Mouse (Mus musculus) cerebellum, postnatal 36 days (tissue): ENCODE results near the gene Pkmyt1.
"Not testable (repeated sequence)": the region's sequence is repeated elsewhere in the genome, so short reads cannot be mapped to it uniquely, and the experiment has no call there.

ENCODE experiments used
- DNase-seq, 2 experiments: peaks; one replicate each; pipeline ENCODE4 v3.0.0; 2021 to 2022; ENCODE audit warnings: mixed read lengths in 2 of 2

Gene Pkmyt1

GRCm38 (mm10) chr17:23748631-23749391 is 22.7 kb downstream of the Pkmyt1 start:
- peak; percentile 64 to 80 for DNase-seq

GRCm38 (mm10) chr17:23749400-23750191 is 23.5 kb downstream of the Pkmyt1 start:
- no peak for DNase-seq

- DNase-seq = no peak
Observed at GRCm38 (mm10) chr17:23755689-23756088, 29.6 kb downstream of the Pkmyt1 start.

DNA sequence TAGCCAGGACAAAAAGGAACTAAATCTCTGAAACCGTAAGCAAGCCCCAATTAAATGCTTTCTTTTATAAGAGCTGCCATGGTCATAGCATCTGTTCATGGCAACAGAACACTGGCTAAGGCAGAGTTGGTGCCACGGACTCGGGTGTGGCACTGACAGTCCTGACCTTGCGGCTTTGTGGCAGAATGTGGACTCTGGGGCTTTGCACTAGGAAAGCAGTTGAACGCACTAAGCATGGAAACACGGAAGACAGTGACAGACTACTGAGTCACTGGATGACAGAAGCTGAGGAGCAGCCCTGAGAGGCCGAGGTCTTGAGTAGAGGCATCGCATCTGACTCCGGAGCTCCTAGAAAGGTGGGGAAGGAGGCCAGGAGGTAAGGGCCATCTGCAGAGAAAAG is 31.4 kb downstream of the Pkmyt1 start:
- no peak for DNase-seq

DNA sequence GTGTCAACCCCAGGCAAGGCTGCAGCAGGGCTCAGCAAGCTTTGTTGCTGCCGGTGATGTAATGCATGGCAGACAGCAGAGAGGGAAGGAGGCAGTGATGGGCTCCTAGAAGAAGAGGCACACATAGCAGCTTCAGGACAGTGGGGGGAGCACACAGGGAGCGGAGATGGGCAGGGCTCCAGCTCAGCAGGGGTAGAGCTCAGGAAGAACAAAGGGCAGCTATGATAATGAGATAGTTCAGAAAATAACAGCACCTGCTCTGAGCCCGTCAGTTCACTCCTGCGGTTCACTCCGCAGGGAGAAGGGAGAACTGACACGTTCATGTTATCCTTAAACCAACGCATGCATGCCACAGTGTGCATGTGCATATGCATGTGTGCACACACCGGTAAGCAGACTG is 32.7 kb downstream of the Pkmyt1 start:
- peak; percentile 45 to 53 for DNase-seq

GRCm38 (mm10) chr17:23760231-23760630 is 34.1 kb downstream of the Pkmyt1 start:
- DNase-seq = no peak

GRCm38 (mm10) chr17:23761155-23761554 is 35.0 kb downstream of the Pkmyt1 start:
- no peak for DNase-seq

DNA sequence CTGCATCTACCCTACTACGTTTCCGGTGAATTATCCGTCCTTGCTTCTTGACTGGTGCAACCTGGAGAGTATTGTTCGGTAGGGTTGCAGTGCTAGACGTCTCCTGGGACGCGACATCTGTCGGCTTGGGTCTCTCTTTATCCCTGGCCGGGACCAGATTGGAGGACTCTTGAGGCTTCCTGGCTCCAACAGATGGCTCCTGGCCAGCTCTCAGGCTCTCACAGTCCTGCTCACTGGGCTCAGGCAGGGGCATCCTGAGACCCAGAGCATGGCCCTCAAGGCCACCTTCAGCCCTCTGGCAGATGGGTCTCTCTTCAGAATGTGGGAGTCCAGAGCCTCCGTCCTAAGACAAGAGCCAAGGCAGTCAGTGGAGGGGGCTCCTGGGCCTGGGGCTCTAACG is 36.8 kb downstream of the Pkmyt1 start:
- DNase-seq = peak; percentile 58 to 67

- DNase-seq = no peak
Observed at GRCm38 (mm10) chr17:23770493-23770892, 44.4 kb downstream of the Pkmyt1 start.

GRCm38 (mm10) chr17:23770896-23771283 is 44.8 kb downstream of the Pkmyt1 start:
- no peak for DNase-seq

DNA sequence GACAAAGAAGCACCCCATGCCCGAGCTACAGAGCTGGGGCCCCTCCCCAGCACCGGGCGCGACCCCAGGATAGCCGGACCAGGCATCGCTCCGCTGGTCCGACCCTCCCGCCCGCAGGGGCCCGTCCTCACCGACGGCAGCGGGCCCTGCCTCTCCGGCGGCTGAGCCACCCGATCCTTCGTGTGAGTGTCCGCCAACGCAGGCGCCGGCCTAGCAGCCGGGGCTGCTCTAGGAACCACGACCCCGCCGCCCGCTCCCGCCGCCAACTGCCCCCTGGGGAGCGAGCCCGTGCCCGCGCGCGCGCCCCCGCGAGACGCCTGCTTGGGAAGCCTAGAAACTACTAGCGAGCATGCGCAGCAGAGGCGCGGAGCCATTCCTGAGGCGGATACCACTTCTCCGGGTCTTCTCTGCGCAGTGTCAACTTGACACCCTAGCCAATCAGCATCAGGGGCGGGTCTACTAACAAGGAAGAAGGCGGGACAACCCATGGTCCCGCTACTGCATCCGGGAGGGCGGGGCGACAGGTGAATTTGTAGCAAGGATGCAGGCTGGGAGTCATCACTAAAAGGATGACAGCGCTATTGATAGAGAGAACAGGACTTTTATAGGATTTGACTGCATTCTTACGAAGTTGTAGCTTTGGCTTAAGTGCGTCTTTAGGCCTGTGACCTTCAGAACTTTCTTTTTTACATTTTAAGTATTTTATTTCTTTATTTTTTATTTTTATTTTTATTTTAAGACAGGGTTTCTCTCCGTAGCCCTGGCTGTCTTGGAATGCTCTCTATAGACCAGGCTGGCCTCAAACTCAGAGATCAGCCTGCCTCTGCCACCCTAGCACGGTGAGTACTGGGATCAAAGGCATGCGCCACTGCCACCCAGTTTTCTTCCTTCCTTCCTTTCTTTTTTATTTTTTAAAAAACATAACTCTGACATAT is 45.4 kb downstream of the Pkmyt1 start, which contains the start of gene Flywch1:
Flywch1 (minus strand) TSS at position 319 of the 935 bp plus-strand sequence.
- DNase-seq = peak; percentile 98 to 99

DNA sequence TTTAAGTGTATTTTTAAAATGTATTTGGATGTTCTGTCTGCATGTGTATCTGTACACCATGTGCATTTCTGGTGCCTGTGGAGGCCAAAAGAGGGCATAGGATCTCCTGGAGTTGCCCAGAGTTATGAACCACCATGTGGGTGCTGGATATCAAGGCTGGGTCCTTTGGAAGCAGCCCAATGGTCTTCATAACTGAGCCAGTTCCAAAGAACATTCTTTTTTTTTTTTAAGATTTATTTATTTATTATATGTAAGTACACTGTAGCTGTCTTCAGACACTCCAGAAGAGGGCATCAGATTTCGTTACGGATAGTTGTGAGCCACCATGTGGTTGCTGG is 46.1 kb downstream of the Pkmyt1 start:
- not testable (repeated sequence) for DNase-seq

DNA sequence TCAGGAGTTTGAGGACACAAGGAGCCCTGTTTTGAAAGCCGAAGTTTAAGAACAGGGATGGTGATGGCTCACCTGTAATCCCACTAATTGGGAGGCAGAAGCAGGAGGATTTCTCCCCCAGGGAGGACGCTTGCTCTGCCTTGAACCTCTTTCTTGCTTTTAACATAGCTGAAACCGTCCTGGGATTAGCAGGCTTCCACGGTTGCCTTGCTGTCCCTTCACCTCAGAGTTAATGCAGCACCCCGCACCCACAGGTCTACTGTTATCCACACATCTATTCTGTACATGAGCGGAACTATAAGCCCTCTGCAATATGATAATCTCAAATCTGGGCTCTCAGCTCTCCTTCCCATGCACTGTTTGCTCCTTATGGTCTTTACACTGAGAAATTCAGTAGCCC is 47.5 kb downstream of the Pkmyt1 start:
- DNase-seq = no peak

GRCm38 (mm10) chr17:23774090-23774489 is 48.0 kb downstream of the Pkmyt1 start:
- DNase-seq = peak; percentile 83 to 85

DNA sequence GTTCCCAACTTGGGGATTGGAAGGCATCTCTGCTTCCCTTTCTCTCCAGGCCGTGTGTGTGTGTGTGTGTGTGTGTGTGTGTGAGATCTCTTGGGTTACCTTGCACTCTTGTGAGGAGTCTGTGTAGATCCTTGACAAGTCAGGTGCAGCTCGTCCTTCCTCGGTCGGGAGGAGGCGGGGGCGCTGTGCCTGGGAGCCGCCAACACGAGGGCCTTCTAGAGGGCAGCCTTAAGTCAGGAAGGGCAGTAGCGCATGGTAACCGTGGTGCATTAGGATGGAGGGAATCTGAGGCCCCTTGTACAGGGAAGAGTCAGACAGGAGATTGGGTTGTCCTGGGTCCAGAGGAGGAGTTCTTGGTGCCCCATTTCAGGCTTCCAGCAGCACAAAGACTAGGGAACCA is 50.1 kb downstream of the Pkmyt1 start:
- DNase-seq = no peak

GRCm38 (mm10) chr17:23777141-23777540 is 51.0 kb downstream of the Pkmyt1 start:
- no peak for DNase-seq

DNA sequence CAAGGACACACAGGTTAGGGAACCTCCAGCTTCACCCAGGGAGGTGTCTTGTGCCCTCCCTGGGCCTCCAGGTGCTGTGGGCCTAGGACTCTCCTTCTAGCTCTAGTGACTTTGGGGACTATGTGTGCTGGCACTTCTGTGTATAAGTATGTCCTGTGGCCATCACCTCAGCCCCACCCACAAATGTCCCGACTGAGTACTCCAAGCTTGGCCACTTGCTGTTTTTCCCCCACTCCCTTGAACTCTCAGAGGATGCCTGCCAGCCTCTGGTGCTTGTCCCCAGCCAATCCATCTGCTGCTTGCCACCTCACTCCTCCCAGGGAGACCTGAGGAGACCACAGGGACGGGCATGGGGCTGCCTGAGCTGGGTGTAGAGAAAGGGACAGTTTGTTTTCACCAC is 52.3 kb downstream of the Pkmyt1 start:
- DNase-seq = no peak

DNA sequence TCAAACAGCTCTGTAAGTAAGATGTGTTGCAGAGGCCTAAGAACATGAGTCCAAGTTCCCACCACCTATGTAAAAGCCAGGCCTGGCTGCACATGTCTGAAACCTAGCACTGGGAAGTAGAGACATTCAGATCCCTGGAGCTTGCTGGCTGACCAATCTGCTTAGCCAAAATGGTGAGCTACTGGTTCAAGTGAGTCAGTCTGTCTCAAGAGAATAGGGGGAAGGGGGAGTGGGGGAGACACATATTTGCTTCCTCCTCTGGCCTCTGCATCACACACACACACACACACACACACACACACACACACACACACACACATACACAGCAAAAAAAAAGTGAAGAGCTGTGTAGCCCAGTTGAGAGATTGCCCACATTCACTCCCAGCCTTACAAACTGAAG is 57.2 kb downstream of the Pkmyt1 start:
- no peak for DNase-seq

DNA sequence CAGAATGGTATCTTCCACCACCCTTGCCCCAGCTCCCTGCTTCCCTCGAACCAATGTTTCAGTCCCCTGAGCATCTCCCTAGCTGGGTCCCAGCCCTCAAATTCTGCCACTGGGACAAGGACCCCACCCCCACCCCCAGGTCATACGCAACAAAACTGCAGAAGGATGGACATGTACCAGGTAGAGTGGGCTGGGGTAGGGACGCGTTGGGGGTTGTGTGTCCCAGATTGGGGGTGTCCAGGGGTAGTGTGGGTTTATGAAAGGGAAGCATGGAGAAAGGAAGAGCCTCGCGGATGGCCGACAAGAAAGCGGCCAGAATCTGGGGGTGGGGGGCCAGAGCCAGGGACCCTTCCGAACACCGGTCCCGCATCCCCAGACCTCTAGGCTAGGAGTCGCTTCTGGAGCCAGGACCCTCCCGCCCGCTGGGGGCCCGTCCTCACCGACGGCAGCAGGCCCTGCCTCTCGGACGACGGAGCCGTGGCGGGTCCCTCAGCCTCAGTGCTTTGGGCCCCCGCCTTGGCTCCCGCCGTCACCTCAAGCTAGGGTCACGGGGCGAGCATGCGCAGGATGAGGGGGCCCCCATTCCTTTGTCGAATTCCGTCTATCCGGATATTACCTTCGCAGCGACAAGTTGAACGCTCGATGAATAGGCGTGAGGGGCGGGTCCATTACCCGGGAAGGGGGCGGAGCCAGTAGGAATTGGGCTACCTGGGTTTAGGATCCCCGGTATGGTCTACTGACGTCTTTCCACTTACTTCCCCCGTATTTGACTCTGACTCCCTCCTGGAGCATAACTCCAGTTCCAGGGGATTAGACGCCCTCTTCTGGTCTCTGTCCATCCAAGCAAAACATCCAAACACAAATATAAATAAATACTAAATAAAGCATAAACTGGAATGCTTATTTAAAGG is 59.7 kb downstream of the Pkmyt1 start, which contains the start of gene Flywch2:
Flywch2 (minus strand) TSS at position 521 of the 911 bp plus-strand sequence.
- peak; percentile 93 to 95 for DNase-seq
